Mouse (Mus musculus) lung, adult 2 months (tissue): ENCODE measurements around the gene Plekha8. TPM values are rescaled to one million over a fixed set of nuclear protein-coding genes. Genes with fewer than 3 reads are reported as not detected.

Experiments
- DNase-seq: peaks from one replicate; pipeline ENCODE4 v3.0.0; 2022
- H3K4me1 ChIP-seq: fragments of 200-500 bp; 2 replicates; pipeline ENCODE4 v1.6.1; 2011; ENCODE audit warnings: low read length; ENCODE audit not compliant: control insufficient read depth, insufficient read depth
- H3K4me3 ChIP-seq: fragments of 200-500 bp; replicated peaks from 2 replicates; pipeline ENCODE3; 2011; ENCODE audit warnings: low read depth, mild to moderate bottlenecking, control low read depth, low read length; ENCODE audit errors: extremely low read depth
- CTCF ChIP-seq: fragments of 200-500 bp; IDR thresholded peaks from 2 replicates; pipeline ENCODE4 v1.5.1; 2011; ENCODE audit warnings: mild to moderate bottlenecking, low read length, control low read depth; ENCODE audit not compliant: insufficient read depth
- POLR2A ChIP-seq: fragments of 200-500 bp; IDR thresholded peaks from 2 replicates; pipeline ENCODE4 v1.6.1; 2011; ENCODE audit warnings: low read depth, mild to moderate bottlenecking, control low read depth, low read length, borderline replicate concordance; ENCODE audit errors: extremely low read depth
- WGBS: fragments of 180-500 bp; shearing (Covaris S2); methylation state at CpG from one replicate; pipeline ENCODE4 v1.1.7; 2018; 5-methylcytosine and 5-hydroxymethylcytosine counted together
- polyA plus RNA-seq: library from polyadenylated mRNA; depleted of rRNA; stranded (reverse); fragments of >200 nt; gene quantifications from 2 replicates; pipeline ENCODE4 v1.2.3, GENCODE M21; 2012; rRNA removed

The Plekha8 gene
- polyA plus RNA-seq = 3.6 and 4.5 TPM in 2 replicates

GRCm38 (mm10) chr6:54594469-54595329, at the start of gene Plekha8:
Gene Plekha8, plus strand, starts transcription at chr6:54595111.
- peak within 1 kb of the TSS; percentile 90 for H3K4me3 ChIP-seq
- WGBS = under 1% methylated on average over 38 of the region's 49 CpGs
- DNase-seq = peak; percentile 90
- TF ChIP-seq CTCF (no peak), POLR2A (0 out of 2 replicates have a peak, but pooled peaks have one; percentile 23)
- H3K4me1 ChIP-seq = peaks cover 7% of the 10 kb centered on the region

GRCm38 (mm10) chr6:54548314-54549019, 46.4 kb upstream of the Plekha8 start:
- WGBS = 36% methylated on average over 13 of the region's 13 CpGs
- DNase-seq = no peak
- TF ChIP-seq CTCF (no peak), POLR2A (no peak)

GRCm38 (mm10) chr6:54549311-54549710, 45.6 kb upstream of the Plekha8 start:
- 55% methylated on average over 4 of the region's 4 CpGs for WGBS
- H3K4me1 ChIP-seq = 0 out of 2 replicates have a peak, but pooled peaks cover 1% of the 10 kb centered on the region
- DNase-seq = no peak
- TF ChIP-seq CTCF (no peak), POLR2A (no peak)
- H3K4me3 ChIP-seq = no peak overlapping the region

More at GRCm38 (mm10) chr6:54548314-54549019, 46.4 kb upstream of the Plekha8 start:
- no peak overlapping the region for H3K4me3 ChIP-seq
- H3K4me1 ChIP-seq = no peaks in the 10 kb centered on the region

- no peak for DNase-seq
- Histone ChIP-seq H3K4me3 (no peak overlapping the region), H3K4me1 (peaks cover 2% of the 10 kb centered on the region; the same call in 1 of the 2 replicates)
- TF ChIP-seq POLR2A (no peak), CTCF (no peak)
- 50% methylated on average over 7 of the region's 7 CpGs for WGBS
Measured at GRCm38 (mm10) chr6:54550801-54551323, 44.0 kb upstream of the Plekha8 start.

- 87% methylated on average over 9 of the region's 9 CpGs for WGBS
- no peak for DNase-seq
- no peak overlapping the region for H3K4me3 ChIP-seq
- TF ChIP-seq CTCF = no peak
- no peak for TF ChIP-seq POLR2A
- H3K4me1 ChIP-seq = peaks cover 2% of the 10 kb centered on the region; the same call in 1 of the 2 replicates
Measured at GRCm38 (mm10) chr6:54552721-54553413, 42.0 kb upstream of the Plekha8 start.

- 49% methylated on average over 2 of the region's 2 CpGs for WGBS
- Histone ChIP-seq H3K4me3 (no peak overlapping the region), H3K4me1 (peaks cover 2% of the 10 kb centered on the region; the same call in 1 of the 2 replicates)
- DNase-seq = no peak
- no peak for TF ChIP-seq CTCF
- TF ChIP-seq POLR2A = no peak
Measured at GRCm38 (mm10) chr6:54553632-54554031, 41.3 kb upstream of the Plekha8 start.

- WGBS = 59% methylated on average over 8 of the region's 8 CpGs
- TF ChIP-seq POLR2A (no peak), CTCF (no peak)
- no peak for DNase-seq
Measured at GRCm38 (mm10) chr6:54554341-54555110, 40.4 kb upstream of the Plekha8 start.

GRCm38 (mm10) chr6:54555816-54556215, 39.1 kb upstream of the Plekha8 start:
- H3K4me1 ChIP-seq = peaks cover 2% of the 10 kb centered on the region; the same call in 1 of the 2 replicates
- no peak for DNase-seq
- WGBS = 57% methylated on average over 1 of the region's 1 CpGs
- no peak overlapping the region for H3K4me3 ChIP-seq
- TF ChIP-seq POLR2A = no peak
- TF ChIP-seq CTCF = no peak

More at GRCm38 (mm10) chr6:54554341-54555110, 40.4 kb upstream of the Plekha8 start:
- Histone ChIP-seq H3K4me1 (peaks cover 2% of the 10 kb centered on the region; the same call in 1 of the 2 replicates), H3K4me3 (no peak overlapping the region)
